Mouse (Mus musculus): ENCODE measurements around the gene Ell3. TPM values are rescaled to one million over a fixed set of nuclear protein-coding genes. Genes with fewer than 3 reads are reported as not detected.
"Not testable (repeated sequence)": the region's sequence is repeated elsewhere in the genome, so short reads cannot be mapped to it uniquely, and the experiment has no call there.

Gene Ell3
- polyA plus RNA-seq, 1 experiment from 2014 or later, result 2.4 TPM

GRCm38 (mm10) chr2:121472783-121473182, 28.7 kb upstream of the Ell3 start:
- not testable (repeated sequence) for H3K27ac ChIP-seq (ENCODE audit: low read depth, low read length); H3K9ac ChIP-seq (ENCODE audit: low read depth, low read length); H3K27me3 ChIP-seq (replicated peaks; ENCODE audit: control insufficient read depth, insufficient read depth, low read length); H3K9me3 ChIP-seq (ENCODE audit: control insufficient read depth, low read length); H3K4me2 ChIP-seq (ENCODE audit: low read length); H3K36me3 ChIP-seq (ENCODE audit: control insufficient read depth, insufficient read depth, low read length); H3K4me3 ChIP-seq (ENCODE audit: low read length); H3K4me1 ChIP-seq (ENCODE audit: control insufficient read depth, insufficient read depth, low read depth, low read length); ATAC-seq
- 92% methylated on average over 3 of the region's 3 CpGs for WGBS

- not testable (repeated sequence) for ATAC-seq; H3K9ac ChIP-seq (ENCODE audit: low read depth, low read length); H3K27ac ChIP-seq (ENCODE audit: low read depth, low read length); H3K27me3 ChIP-seq (replicated peaks; ENCODE audit: control insufficient read depth, insufficient read depth, low read length); H3K4me2 ChIP-seq (ENCODE audit: low read length); H3K9me3 ChIP-seq (ENCODE audit: control insufficient read depth, low read length); H3K36me3 ChIP-seq (ENCODE audit: control insufficient read depth, insufficient read depth, low read length); H3K4me3 ChIP-seq (ENCODE audit: low read length); H3K4me1 ChIP-seq (ENCODE audit: control insufficient read depth, insufficient read depth, low read depth, low read length)
- WGBS, result 100% methylated on average over 1 of the region's 6 CpGs
These were observed 24.9 kb upstream of the Ell3 start for GRCm38 (mm10) chr2:121468982-121469381.

- ATAC-seq, result no peak
- Histone ChIP-seq H3K27me3 (replicated peaks; ENCODE audit: control insufficient read depth, insufficient read depth, low read length) (no peaks in the 10 kb centered on the region), H3K4me1 (ENCODE audit: control insufficient read depth, insufficient read depth, low read depth, low read length) (peaks cover 11% of the 10 kb centered on the region), H3K9me3 (ENCODE audit: control insufficient read depth, low read length) (no peaks in the 10 kb centered on the region), H3K9ac (ENCODE audit: low read depth, low read length) (no peak overlapping the region), H3K4me2 (ENCODE audit: low read length) (no peak overlapping the region), H3K27ac (ENCODE audit: low read depth, low read length) (no peak overlapping the region), H3K36me3 (ENCODE audit: control insufficient read depth, insufficient read depth, low read length) (peaks cover 6% of the 10 kb centered on the region; the same call in 1 of the 2 replicates), H3K4me3 (ENCODE audit: low read length) (no peak overlapping the region)
- whole genome bisulfite sequencing, result 63% methylated on average over 2 of the region's 2 CpGs
These were observed 16.0 kb upstream of the Ell3 start for GRCm38 (mm10) chr2:121460071-121460470.

- H3K27ac ChIP-seq (ENCODE audit: low read depth, low read length), result peak within 1 kb of the TSS; percentile 78
- H3K4me1 ChIP-seq (ENCODE audit: control insufficient read depth, insufficient read depth, low read depth, low read length), result peaks cover 11% of the 10 kb centered on the region
- peaks cover 18% of the 10 kb centered on the region for H3K36me3 ChIP-seq (ENCODE audit: control insufficient read depth, insufficient read depth, low read length)
- peak within 1 kb of the TSS; percentile 80 for H3K4me3 ChIP-seq (ENCODE audit: low read length)
- no peaks in the 10 kb centered on the region for H3K9me3 ChIP-seq (ENCODE audit: control insufficient read depth, low read length)
- H3K9ac ChIP-seq (ENCODE audit: low read depth, low read length), result peak within 1 kb of the TSS; percentile 81
- ATAC-seq, result peak; percentile 94
- no peaks in the 10 kb centered on the region for H3K27me3 ChIP-seq (replicated peaks; ENCODE audit: control insufficient read depth, insufficient read depth, low read length)
- 5% methylated on average over 41 of the region's 41 CpGs for WGBS
- peak within 1 kb of the TSS; percentile 80 for H3K4me2 ChIP-seq (ENCODE audit: low read length)
These were observed 12.9 kb upstream of the Ell3 start, which contains the start of gene Serinc4 for GRCm38 (mm10) chr2:121456692-121457642. TSS of gene Serinc4 (minus strand) at chr2:121456781.

- Histone ChIP-seq H3K4me1 (ENCODE audit: control insufficient read depth, insufficient read depth, low read depth, low read length) (peaks cover 15% of the 10 kb centered on the region), H3K4me2 (ENCODE audit: low read length) (no peak overlapping the region), H3K9ac (ENCODE audit: low read depth, low read length) (no peak overlapping the region), H3K9me3 (ENCODE audit: control insufficient read depth, low read length) (no peaks in the 10 kb centered on the region), H3K36me3 (ENCODE audit: control insufficient read depth, insufficient read depth, low read length) (peaks cover 16% of the 10 kb centered on the region), H3K27me3 (replicated peaks; ENCODE audit: control insufficient read depth, insufficient read depth, low read length) (no peaks in the 10 kb centered on the region), H3K27ac (ENCODE audit: low read depth, low read length) (no peak overlapping the region), H3K4me3 (ENCODE audit: low read length) (no peak overlapping the region)
- ATAC-seq, result no peak
- 81% methylated on average over 5 of the region's 5 CpGs for WGBS
These were observed 11.5 kb upstream of the Ell3 start for GRCm38 (mm10) chr2:121455534-121455933.

GRCm38 (mm10) chr2:121453917-121454316, 9.8 kb upstream of the Ell3 start:
- H3K9me3 ChIP-seq (ENCODE audit: control insufficient read depth, low read length), result no peaks in the 10 kb centered on the region
- H3K9ac ChIP-seq (ENCODE audit: low read depth, low read length), result no peak overlapping the region
- H3K36me3 ChIP-seq (ENCODE audit: control insufficient read depth, insufficient read depth, low read length), result peaks cover 14% of the 10 kb centered on the region
- no peak overlapping the region for H3K4me2 ChIP-seq (ENCODE audit: low read length)
- H3K27ac ChIP-seq (ENCODE audit: low read depth, low read length), result no peak overlapping the region
- WGBS, result 89% methylated on average over 6 of the region's 6 CpGs
- no peak overlapping the region for H3K4me3 ChIP-seq (ENCODE audit: low read length)
- peaks cover 20% of the 10 kb centered on the region for H3K4me1 ChIP-seq (ENCODE audit: control insufficient read depth, insufficient read depth, low read depth, low read length)
- no peaks in the 10 kb centered on the region for H3K27me3 ChIP-seq (replicated peaks; ENCODE audit: control insufficient read depth, insufficient read depth, low read length)
- no peak for ATAC-seq

GRCm38 (mm10) chr2:121452990-121453389, 8.9 kb upstream of the Ell3 start, which contains the start of gene Hypk:
TSS of gene Hypk (plus strand) at chr2:121453290.
- no peaks in the 10 kb centered on the region for H3K9me3 ChIP-seq (ENCODE audit: control insufficient read depth, low read length)
- whole genome bisulfite sequencing, result 86% methylated on average over 4 of the region's 4 CpGs
- H3K4me2 ChIP-seq (ENCODE audit: low read length), result no peak within 1 kb of the TSS
- H3K9ac ChIP-seq (ENCODE audit: low read depth, low read length), result no peak within 1 kb of the TSS
- H3K4me3 ChIP-seq (ENCODE audit: low read length), result no peak within 1 kb of the TSS
- no peak for ATAC-seq
- no peak within 1 kb of the TSS for H3K27ac ChIP-seq (ENCODE audit: low read depth, low read length)
- H3K4me1 ChIP-seq (ENCODE audit: control insufficient read depth, insufficient read depth, low read depth, low read length), result peaks cover 20% of the 10 kb centered on the region
- peaks cover 12% of the 10 kb centered on the region; the same call in 1 of the 2 replicates for H3K36me3 ChIP-seq (ENCODE audit: control insufficient read depth, insufficient read depth, low read length)
- H3K27me3 ChIP-seq (replicated peaks; ENCODE audit: control insufficient read depth, insufficient read depth, low read length), result no peaks in the 10 kb centered on the region

- Histone ChIP-seq H3K9me3 (ENCODE audit: control insufficient read depth, low read length) (no peaks in the 10 kb centered on the region), H3K4me3 (ENCODE audit: low read length) (no peak overlapping the region), H3K27me3 (replicated peaks; ENCODE audit: control insufficient read depth, insufficient read depth, low read length) (no peaks in the 10 kb centered on the region), H3K36me3 (ENCODE audit: control insufficient read depth, insufficient read depth, low read length) (peaks cover 12% of the 10 kb centered on the region; the same call in 1 of the 2 replicates), H3K27ac (ENCODE audit: low read depth, low read length) (no peak overlapping the region), H3K4me1 (ENCODE audit: control insufficient read depth, insufficient read depth, low read depth, low read length) (peaks cover 16% of the 10 kb centered on the region), H3K9ac (ENCODE audit: low read depth, low read length) (no peak overlapping the region), H3K4me2 (ENCODE audit: low read length) (no peak overlapping the region)
- ATAC-seq, result no peak
- WGBS, result 87% methylated on average over 4 of the region's 4 CpGs
These were observed 8.3 kb upstream of the Ell3 start for GRCm38 (mm10) chr2:121452361-121452760.

- Histone ChIP-seq H3K27ac (ENCODE audit: low read depth, low read length) (peak overlapping the region; percentile 97), H3K4me1 (ENCODE audit: control insufficient read depth, insufficient read depth, low read depth, low read length) (peaks cover 12% of the 10 kb centered on the region), H3K4me2 (ENCODE audit: low read length) (peak overlapping the region; percentile 94), H3K4me3 (ENCODE audit: low read length) (peak overlapping the region; percentile 95), H3K9ac (ENCODE audit: low read depth, low read length) (peak overlapping the region; percentile 94), H3K9me3 (ENCODE audit: control insufficient read depth, low read length) (no peaks in the 10 kb centered on the region), H3K27me3 (replicated peaks; ENCODE audit: control insufficient read depth, insufficient read depth, low read length) (no peaks in the 10 kb centered on the region), H3K36me3 (ENCODE audit: control insufficient read depth, insufficient read depth, low read length) (peaks cover 12% of the 10 kb centered on the region; the same call in 1 of the 2 replicates)
- whole genome bisulfite sequencing, result 4% methylated on average over 7 of the region's 7 CpGs
- peak; percentile 5; the same call in 1 of the 2 replicates for ATAC-seq
These were observed 6.0 kb upstream of the Ell3 start for GRCm38 (mm10) chr2:121450093-121450492.

Measured in hindbrain, embryonic 16.5 days (tissue).